Comparison of ENCODE assay signal across 8 mouse cellular contexts in genomic region chr12:113155076-113155771, GRCm38 (mm10). TPM values are rescaled to one million over a fixed set of nuclear protein-coding genes. Genes with fewer than 3 reads are reported as not detected.
DNase-seq lines count a peak whose midpoint lies in the region; ATAC-seq and TF ChIP-seq lines count a peak whose summit lies in the region.

No protein-coding gene starts in this region.

- peak overlapping the region; percentile 56 for H3K9ac ChIP-seq in CH12.LX (ENCODE audit: insufficient read depth, low read depth)
- H3K9ac ChIP-seq in embryonic facial prominence, embryonic 11.5 days (replicated peaks; ENCODE audit: low read length) = peak overlapping the region; percentile 64
- H3K9ac ChIP-seq in heart, embryonic 14.5 days (ENCODE audit: low read length) = peak overlapping the region; percentile 78
- peak overlapping the region; percentile 67 for H3K9ac ChIP-seq in kidney, embryonic 16.5 days (replicated peaks; ENCODE audit: low read length)

- H3K4me3 ChIP-seq in CH12.LX (replicated peaks in 1 of 3; ENCODE audit: low read depth in 2 of 3, low read length in 2 of 3, poor library complexity in 1 of 3) = peak overlapping the region; percentile 41 to 58 (median 51)
- H3K4me3 ChIP-seq in embryonic facial prominence, embryonic 11.5 days (ENCODE audit: low read depth, low read length) = peak overlapping the region; percentile 62
- H3K4me3 ChIP-seq in heart, embryonic 14.5 days (ENCODE audit: control insufficient read depth in 1 of 2, insufficient read depth in 1 of 2, low read depth in 1 of 2, low read length in 2 of 2) = peak overlapping the region; percentile 41 to 61
- peak overlapping the region; percentile 74 for H3K4me3 ChIP-seq in kidney, embryonic 16.5 days (ENCODE audit: low read length)

- TF ChIP-seq CTCF in CH12.LX (conservative IDR thresholded peaks at IDR 0.05 in 1 of 2, IDR thresholded peaks at IDR 0.05 in 1 of 2; ENCODE audit: low read depth in 2 of 2, low read length in 2 of 2) = no peak

- DNase-seq in CH12.LX (ENCODE audit: extremely low read depth) (peak; percentile 19), NIH3T3 (ENCODE audit: low read depth) (peak; percentile 46)
- DNase-seq in embryonic facial prominence, embryonic 11.5 days (ENCODE audit: low spot score) = no peak
- DNase-seq in lung, postnatal 10 days = peak; percentile 80
- DNase-seq in ovary, postnatal 10 days (ENCODE audit: low spot score) = peak; percentile 37
- DNase-seq in c-Kit-positive CD71-positive TER-119-positive erythroid progenitor cells, embryonic 14.5 days (ENCODE audit: low spot score) = no peak

- peak; percentile 0; the same call in 1 of the 2 replicates for ATAC-seq in embryonic facial prominence, embryonic 11.5 days (replicated peaks; ENCODE audit: insufficient number of reproducible peaks, low FRiP score, low TSS enrichment, low read depth)
- ATAC-seq in heart, embryonic 14.5 days (ENCODE audit: insufficient number of reproducible peaks, insufficient read depth, low FRiP score, low read depth) = no peak
- peak; percentile 5; the same call in 1 of the 2 replicates for ATAC-seq in kidney, embryonic 16.5 days (ENCODE audit: low FRiP score, low TSS enrichment)

- peaks cover 48% of the 10 kb centered on the region for H3K27me3 ChIP-seq in CH12.LX (replicated peaks)
- H3K27me3 ChIP-seq in embryonic facial prominence, embryonic 11.5 days (ENCODE audit: control insufficient read depth, insufficient read depth, low read length) = peaks cover 2% of the 10 kb centered on the region
- H3K27me3 ChIP-seq in heart, embryonic 14.5 days (ENCODE audit: control insufficient read depth, insufficient read depth, low read length) = no peaks in the 10 kb centered on the region
- H3K27me3 ChIP-seq in kidney, embryonic 16.5 days (ENCODE audit: insufficient read depth, low read length) = no peaks in the 10 kb centered on the region; the same call in 1 of the 2 replicates

- in situ Hi-C loops in CH12.LX (cut with MboI; ENCODE audit: low pct_ligation_motif_present, low pct_unique_long_range_greater_than_20kb, low sequenced_read_pairs) = loop anchor here (5.0 kb wide), 1 partner anchor 57 kb away; no protein-coding TSS in a partner anchor

- peaks cover 4 to 22% of the 10 kb centered on the region in 2 experiments for H3K36me3 ChIP-seq in CH12.LX (replicated peaks in 1 of 2; ENCODE audit: control insufficient read depth in 1 of 2, insufficient read depth in 1 of 2, low read length in 1 of 2)
- H3K36me3 ChIP-seq in embryonic facial prominence, embryonic 11.5 days (replicated peaks; ENCODE audit: control insufficient read depth, insufficient read depth, low read depth, low read length) = no peaks in the 10 kb centered on the region
- 0 out of 2 replicates have a peak, but pooled peaks cover 3% of the 10 kb centered on the region for H3K36me3 ChIP-seq in heart, embryonic 14.5 days (ENCODE audit: control insufficient read depth, insufficient read depth, low read length)
- H3K36me3 ChIP-seq in kidney, embryonic 16.5 days (ENCODE audit: insufficient read depth, low read length) = no peaks in the 10 kb centered on the region

- H3K4me2 ChIP-seq in CH12.LX (ENCODE audit: insufficient read depth, low read depth, poor library complexity, severe bottlenecking) = peak overlapping the region; percentile 52
- peak overlapping the region; percentile 76 for H3K4me2 ChIP-seq in embryonic facial prominence, embryonic 11.5 days (ENCODE audit: low read depth, low read length)
- H3K4me2 ChIP-seq in heart, embryonic 14.5 days (ENCODE audit: low read length) = peak overlapping the region; percentile 81
- H3K4me2 ChIP-seq in kidney, embryonic 16.5 days (replicated peaks; ENCODE audit: low read depth, low read length) = peak overlapping the region; percentile 71

- H3K4me1 ChIP-seq in CH12.LX (ENCODE audit: control insufficient read depth in 1 of 2, insufficient read depth in 2 of 2) = peaks cover 15 to 24% of the 10 kb centered on the region in 2 experiments; a peak in 3 of 4 replicates
- peaks cover 5% of the 10 kb centered on the region; the same call in 1 of the 2 replicates for H3K4me1 ChIP-seq in embryonic facial prominence, embryonic 11.5 days (ENCODE audit: control insufficient read depth, insufficient read depth, low read length)
- peaks cover 25 to 35% of the 10 kb centered on the region in 2 experiments for H3K4me1 ChIP-seq in heart, embryonic 14.5 days (ENCODE audit: control insufficient read depth in 2 of 2, insufficient read depth in 2 of 2, low read length in 2 of 2)
- H3K4me1 ChIP-seq in kidney, embryonic 16.5 days (ENCODE audit: insufficient read depth, low read length) = peaks cover 34% of the 10 kb centered on the region

- H3K9me3 ChIP-seq in CH12.LX (replicated peaks; ENCODE audit: low read length) = no peaks in the 10 kb centered on the region
- no peaks in the 10 kb centered on the region for H3K9me3 ChIP-seq in embryonic facial prominence, embryonic 11.5 days (replicated peaks; ENCODE audit: control insufficient read depth, low read length)
- H3K9me3 ChIP-seq in heart, embryonic 14.5 days (ENCODE audit: control insufficient read depth, low read length) = no peaks in the 10 kb centered on the region
- H3K9me3 ChIP-seq in kidney, embryonic 16.5 days (ENCODE audit: low read length) = no peaks in the 10 kb centered on the region

- 4% methylated on average over 31 of the region's 32 CpGs for WGBS in embryonic facial prominence, embryonic 11.5 days
- 4% methylated on average over 32 of the region's 32 CpGs for WGBS in heart, embryonic 14.5 days
- 4% methylated on average over 32 of the region's 32 CpGs for WGBS in kidney, embryonic 16.5 days

- dilution Hi-C loops in CH12.LX (cut with MboI; ENCODE audit: extremely low pct_ligation_motif_present, extremely low pct_unique_long_range_greater_than_20kb, low sequenced_read_pairs) = no loop called here

- peak overlapping the region; percentile 37 for H3K27ac ChIP-seq in CH12.LX (ENCODE audit: insufficient read depth, low read depth)
- H3K27ac ChIP-seq in embryonic facial prominence, embryonic 11.5 days (replicated peaks; ENCODE audit: low read depth, low read length) = peak overlapping the region; percentile 25
- peak overlapping the region; percentile 83 to 84 for H3K27ac ChIP-seq in heart, embryonic 14.5 days (replicated peaks in 1 of 2; ENCODE audit: control insufficient read depth in 1 of 2, insufficient read depth in 1 of 2, low read depth in 2 of 2, low read length in 2 of 2)
- H3K27ac ChIP-seq in kidney, embryonic 16.5 days (ENCODE audit: low read length) = peak overlapping the region; percentile 90

- no peak; the same call in 1 of the 2 replicates for TF ChIP-seq POLR2A in CH12.LX (IDR thresholded peaks at IDR 0.05; ENCODE audit: low read depth, low read length)

- TF ChIP-seq RAD21 in CH12.LX (IDR thresholded peaks at IDR 0.05; ENCODE audit: low read depth, low read length) = no peak

- no peaks in the 10 kb centered on the region for H3K79me2 ChIP-seq in CH12.LX (replicated peaks; ENCODE audit: control insufficient read depth, extremely low read depth, insufficient read depth, poor library complexity, severe bottlenecking)

- no peak for TF ChIP-seq EP300 in CH12.LX (IDR thresholded peaks at IDR 0.05; ENCODE audit: low read length)

TF ChIP-seq in CH12.LX, 34 proteins besides CTCF, POLR2A, EP300 and RAD21 (continues in another document):
- peak; percentile 12; the same call in 1 of the 2 replicates for TF ChIP-seq UBTF (IDR thresholded peaks at IDR 0.05; ENCODE audit: low read depth, low read length)
- TF ChIP-seq BHLHE40 (IDR thresholded peaks at IDR 0.05; ENCODE audit: low read depth, low read length) = peak; percentile 33; the same call in 1 of the 2 replicates
- peak; percentile 67 for TF ChIP-seq ELF1 (IDR thresholded peaks at IDR 0.05; ENCODE audit: low read depth, low read length)

RNA-seq across cellular contexts. Expression of gene Tedc1, which starts 1.0 kb away (rescaled TPM):
- total RNA-seq in CH12.LX (2012; rRNA removed) (14.0 and 16.2 TPM in 2 replicates), CH12.LX (2014; rRNA removed) (5.4 and 6.4 TPM in 2 replicates)
- polyA plus RNA-seq in CH12.LX (2012; ENCODE audit: insufficient read length, low read depth) = 9.0 and 9.8 TPM in 2 replicates
- polyA plus RNA-seq in embryonic facial prominence, embryonic 11.5 days (2014; fragmentation: Nextera tagmentation; extraction: Ambion mirVana) = 26.4 and 27.4 TPM in 2 replicates
- polyA plus RNA-seq in heart, embryonic 14.5 days (2014; fragmentation: Nextera tagmentation; extraction: Ambion mirVana) = 13.3 and 17.5 TPM in 2 replicates
- polyA plus RNA-seq in kidney, embryonic 16.5 days (2015; fragmentation: Nextera tagmentation; extraction: Ambion mirVana) = 38.2 and 45.5 TPM in 2 replicates

RNA-seq across cellular contexts. Expression of gene Crip1, which starts 9.1 kb away (rescaled TPM):
- total RNA-seq in CH12.LX (2012; rRNA removed) (61.5 and 77.2 TPM in 2 replicates), CH12.LX (2014; rRNA removed) (1.6 and 2.0 TPM in 2 replicates)
- 1.6 and 2.8 TPM in 2 replicates for polyA plus RNA-seq in CH12.LX (2012; ENCODE audit: insufficient read length, low read depth)
- polyA plus RNA-seq in embryonic facial prominence, embryonic 11.5 days (2014; fragmentation: Nextera tagmentation; extraction: Ambion mirVana) = 63.5 and 72.1 TPM in 2 replicates
- polyA plus RNA-seq in heart, embryonic 14.5 days (2014; fragmentation: Nextera tagmentation; extraction: Ambion mirVana) = 586 and 589 TPM in 2 replicates
- 270 and 293 TPM in 2 replicates for polyA plus RNA-seq in kidney, embryonic 16.5 days (2015; fragmentation: Nextera tagmentation; extraction: Ambion mirVana)

RNA-seq across cellular contexts. Expression of gene Crip2, which starts 15.2 kb away (rescaled TPM):
- total RNA-seq in CH12.LX (2012; rRNA removed) (6.8 and 7.7 TPM in 2 replicates), CH12.LX (2014; rRNA removed) (0.16 TPM in 1 of 2 replicates, not detected in the other)
- 0.89 and 1.9 TPM in 2 replicates for polyA plus RNA-seq in CH12.LX (2012; ENCODE audit: insufficient read length, low read depth)
- polyA plus RNA-seq in embryonic facial prominence, embryonic 11.5 days (2014; fragmentation: Nextera tagmentation; extraction: Ambion mirVana) = 72.7 and 83.3 TPM in 2 replicates
- polyA plus RNA-seq in heart, embryonic 14.5 days (2014; fragmentation: Nextera tagmentation; extraction: Ambion mirVana) = 1,706 and 1,786 TPM in 2 replicates
- polyA plus RNA-seq in kidney, embryonic 16.5 days (2015; fragmentation: Nextera tagmentation; extraction: Ambion mirVana) = 244 and 263 TPM in 2 replicates

RNA-seq across cellular contexts. Expression of gene Tmem121, which starts 30.5 kb away (rescaled TPM):
- total RNA-seq in CH12.LX (2012; rRNA removed) (not detected in 2 replicates), CH12.LX (2014; rRNA removed) (not detected in 2 replicates)
- polyA plus RNA-seq in CH12.LX (2012; ENCODE audit: insufficient read length, low read depth) = not detected in 2 replicates
- 5.7 and 8.9 TPM in 2 replicates for polyA plus RNA-seq in embryonic facial prominence, embryonic 11.5 days (2014; fragmentation: Nextera tagmentation; extraction: Ambion mirVana)
- 1.1 and 1.2 TPM in 2 replicates for polyA plus RNA-seq in heart, embryonic 14.5 days (2014; fragmentation: Nextera tagmentation; extraction: Ambion mirVana)
- polyA plus RNA-seq in kidney, embryonic 16.5 days (2015; fragmentation: Nextera tagmentation; extraction: Ambion mirVana) = 8.6 and 10.9 TPM in 2 replicates

RNA-seq across cellular contexts. Expression of gene Mta1, which starts 57.1 kb away (rescaled TPM):
- total RNA-seq in CH12.LX (2012; rRNA removed) = 29.5 and 39.4 TPM in 2 replicates
- 11.5 and 12.7 TPM in 2 replicates for total RNA-seq in CH12.LX (2014; rRNA removed)
- 68.6 and 76.7 TPM in 2 replicates for polyA plus RNA-seq in CH12.LX (2012; ENCODE audit: insufficient read length, low read depth)
- polyA plus RNA-seq in embryonic facial prominence, embryonic 11.5 days (2014; fragmentation: Nextera tagmentation; extraction: Ambion mirVana) = 18.7 and 20.7 TPM in 2 replicates
- 14.6 and 15.5 TPM in 2 replicates for polyA plus RNA-seq in heart, embryonic 14.5 days (2014; fragmentation: Nextera tagmentation; extraction: Ambion mirVana)
- polyA plus RNA-seq in kidney, embryonic 16.5 days (2015; fragmentation: Nextera tagmentation; extraction: Ambion mirVana) = 15.4 and 15.9 TPM in 2 replicates

Comparison
In these comparisons a context has a peak if more than half of its experiments do, and no peak if none do; other contexts are left out.
1. DNase-seq: peak in CH12.LX (single experiment), NIH3T3 (single experiment), lung, postnatal 10 days (single experiment) and ovary, postnatal 10 days (single experiment); none in embryonic facial prominence, embryonic 11.5 days (single experiment) and c-Kit-positive CD71-positive TER-119-positive erythroid progenitor cells, embryonic 14.5 days (single experiment).
2. H3K27ac ChIP-seq: peak in every context shown above with its lines; median percentile 90 in kidney, embryonic 16.5 days; 84 in heart, embryonic 14.5 days; 37 in CH12.LX; 25 in embryonic facial prominence, embryonic 11.5 days.
3. RNA of gene Crip1, which starts 9.1 kb away (polyA plus RNA-seq): 586 to 589 TPM in heart, embryonic 14.5 days, 270 to 293 TPM in kidney, embryonic 16.5 days and 63.5 to 72.1 TPM in embryonic facial prominence, embryonic 11.5 days; 1.6 to 2.8 TPM in CH12.LX; every median in the first group is over 10 times any median in the second.
4. RNA of gene Crip2, which starts 15.2 kb away (polyA plus RNA-seq): 1,706 to 1,786 TPM in heart, embryonic 14.5 days, 244 to 263 TPM in kidney, embryonic 16.5 days and 72.7 to 83.3 TPM in embryonic facial prominence, embryonic 11.5 days; 0.89 to 1.9 TPM in CH12.LX; every median in the first group is over 10 times any median in the second.
5. Peak in every context shown above with its lines, with median percentiles within 50 percentile points of each other: H3K4me2 ChIP-seq, H3K4me3 ChIP-seq and H3K9ac ChIP-seq.